Mouse (Mus musculus) embryonic fibroblast, embryonic 13.5 days (primary cell): Measurements from ENCODE around the gene Afap1l2. TPM values are rescaled to one million over a fixed set of nuclear protein-coding genes. Genes with fewer than 3 reads are reported as not detected.

ENCODE experiments used
- H3K27ac ChIP-seq: 2 replicates; pipeline ENCODE4 v1.5.1; 2012; ENCODE audit warnings: low read length, control low read depth, inconsistent platforms; ENCODE audit not compliant: insufficient read depth
- H3K4me1 ChIP-seq: 2 replicates; pipeline ENCODE4 v1.6.1; 2011; ENCODE audit warnings: low read length; ENCODE audit not compliant: control insufficient read depth, insufficient read depth
- H3K4me3 ChIP-seq: 2 replicates; pipeline ENCODE4 v1.5.1; 2011; ENCODE audit warnings: mild to moderate bottlenecking, control low read depth, low read length; ENCODE audit not compliant: insufficient read depth
- CTCF ChIP-seq: IDR thresholded peaks from 2 replicates; pipeline ENCODE4 v1.5.1; 2011; ENCODE audit warnings: mild to moderate bottlenecking, control low read depth, low read length, moderate library complexity, borderline replicate concordance; ENCODE audit not compliant: insufficient read depth
- POLR2A ChIP-seq: IDR thresholded peaks from 2 replicates; pipeline ENCODE4 v1.6.1; 2011; ENCODE audit warnings: low read depth, mild to moderate bottlenecking, control low read depth, low read length, moderate library complexity
- polyA plus RNA-seq: library from polyadenylated mRNA; stranded (reverse); fragments of >200 nt; gene quantifications from 2 replicates; pipeline ENCODE4 v1.2.4, GENCODE M21; 2011; ENCODE audit warnings: low read depth; ENCODE audit not compliant: missing spikeins, insufficient read length

The Afap1l2 gene
- polyA plus RNA-seq, 1 experiment, result 3.9 TPM

DNA sequence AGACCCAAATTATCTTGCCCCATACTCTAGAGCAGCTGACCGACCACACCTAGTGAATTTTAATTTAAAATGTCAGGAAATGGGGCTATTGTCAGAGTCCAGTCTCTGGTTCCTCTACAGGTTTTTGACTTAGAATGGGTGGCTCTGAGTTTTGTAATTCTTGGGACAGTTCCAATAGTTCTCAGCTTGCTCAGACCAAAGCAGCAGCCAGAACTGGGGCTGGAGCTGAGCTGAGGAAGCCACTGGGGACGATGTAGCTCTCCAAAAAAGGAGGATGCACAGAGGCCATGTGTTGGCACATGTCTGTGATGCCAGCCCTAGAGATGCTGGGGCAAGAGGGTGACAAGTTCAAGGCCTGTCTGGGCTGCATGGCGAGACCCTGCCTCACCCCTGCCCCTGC lies 78.6 kb downstream of the Afap1l2 start:
- Histone ChIP-seq H3K4me1 (no peaks in the 10 kb centered on the region), H3K27ac (no peak overlapping the region), H3K4me3 (no peak overlapping the region)
- TF ChIP-seq POLR2A (no peak), CTCF (no peak)

DNA sequence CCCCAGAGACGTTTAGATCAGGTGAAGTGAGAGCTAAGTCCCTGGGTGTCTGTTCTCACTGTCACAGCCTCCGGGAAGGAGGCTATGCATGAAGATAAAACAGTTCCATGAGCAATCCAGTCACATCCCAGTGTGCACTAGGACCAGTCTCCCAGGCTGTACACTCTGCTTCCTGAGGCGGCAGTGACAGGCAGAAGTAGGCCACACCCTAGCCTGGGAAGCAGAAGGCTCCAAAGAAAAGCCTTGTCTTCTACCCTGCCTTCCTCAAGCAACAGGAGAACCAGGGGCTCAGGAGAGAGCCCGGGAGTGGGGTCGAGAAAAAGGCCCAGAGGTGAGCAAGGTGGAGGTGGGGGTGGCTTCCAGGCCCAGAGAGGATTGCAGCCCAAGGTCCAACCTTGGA lies 86.3 kb downstream of the Afap1l2 start:
- Histone ChIP-seq H3K27ac (no peak overlapping the region), H3K4me3 (no peak overlapping the region), H3K4me1 (no peaks in the 10 kb centered on the region)
- no peak for TF ChIP-seq POLR2A
- no peak for TF ChIP-seq CTCF

DNA sequence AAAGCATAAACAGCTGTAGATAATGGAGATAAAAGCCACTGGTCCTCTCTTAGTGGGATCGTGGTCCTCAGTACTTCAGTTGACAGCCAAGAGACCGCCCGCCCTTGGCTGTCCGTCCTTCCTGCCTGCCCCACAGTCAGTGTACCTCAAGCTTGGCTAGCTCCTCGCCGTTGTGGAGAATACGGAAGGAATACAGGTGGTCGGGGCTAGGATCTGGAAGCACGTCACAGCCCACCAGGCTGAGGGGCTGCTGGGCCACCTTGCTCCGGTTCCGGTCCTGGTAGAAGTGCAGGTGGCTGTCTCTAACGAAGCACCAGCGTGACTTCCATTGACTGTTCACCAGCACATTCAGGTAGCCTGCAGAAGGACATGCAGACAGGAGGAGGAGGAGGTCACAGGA lies 87.8 kb downstream of the Afap1l2 start:
- TF ChIP-seq POLR2A (no peak), CTCF (no peak)
- Histone ChIP-seq H3K4me1 (no peaks in the 10 kb centered on the region), H3K4me3 (no peak overlapping the region), H3K27ac (no peak overlapping the region)

DNA sequence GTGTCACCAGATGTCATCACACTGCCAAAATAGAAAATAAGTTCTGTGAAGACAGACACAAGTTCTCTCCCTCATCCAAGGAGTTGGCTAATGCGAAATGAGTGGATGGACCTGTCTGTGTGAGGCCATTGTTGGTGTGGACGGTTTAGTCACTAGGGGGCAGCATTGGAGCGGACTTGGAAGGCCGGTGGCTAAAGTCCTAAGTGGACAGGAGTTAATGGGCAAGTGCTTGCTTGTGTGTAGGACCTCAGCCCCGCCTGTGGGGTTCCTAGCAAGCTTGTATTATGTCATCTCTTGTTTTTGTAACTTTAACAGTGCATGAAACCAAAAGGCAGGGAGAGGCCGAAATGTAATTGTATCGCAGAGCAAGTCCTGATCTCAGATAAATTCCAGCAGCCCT lies 88.4 kb downstream of the Afap1l2 start:
- no peak overlapping the region for H3K4me3 ChIP-seq
- H3K27ac ChIP-seq, result no peak overlapping the region
- H3K4me1 ChIP-seq, result no peaks in the 10 kb centered on the region
- TF ChIP-seq POLR2A (no peak), CTCF (peak; percentile 82)

DNA sequence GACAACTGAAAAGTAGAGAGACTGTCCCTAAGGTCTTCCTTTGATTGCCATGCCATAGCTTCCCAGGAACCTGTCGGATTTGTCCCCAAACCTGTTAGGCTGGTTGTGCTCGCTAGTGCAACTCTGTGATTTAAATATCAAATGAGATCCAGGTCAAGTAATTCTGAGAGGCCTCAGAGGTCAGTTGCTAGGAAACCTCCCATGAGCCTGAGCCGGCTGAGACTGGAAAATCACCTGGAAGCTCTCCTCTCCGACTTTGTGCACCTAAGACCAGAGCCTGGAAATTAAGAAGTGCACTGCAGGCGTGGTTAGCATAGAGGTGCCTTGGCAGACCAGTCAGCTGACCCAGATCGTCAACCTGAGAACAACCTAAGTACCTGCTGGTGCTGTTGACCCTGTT lies 92.9 kb downstream of the Afap1l2 start:
- Histone ChIP-seq H3K4me1 (no peaks in the 10 kb centered on the region), H3K4me3 (no peak overlapping the region), H3K27ac (no peak overlapping the region)
- no peak for TF ChIP-seq POLR2A
- no peak for TF ChIP-seq CTCF

DNA sequence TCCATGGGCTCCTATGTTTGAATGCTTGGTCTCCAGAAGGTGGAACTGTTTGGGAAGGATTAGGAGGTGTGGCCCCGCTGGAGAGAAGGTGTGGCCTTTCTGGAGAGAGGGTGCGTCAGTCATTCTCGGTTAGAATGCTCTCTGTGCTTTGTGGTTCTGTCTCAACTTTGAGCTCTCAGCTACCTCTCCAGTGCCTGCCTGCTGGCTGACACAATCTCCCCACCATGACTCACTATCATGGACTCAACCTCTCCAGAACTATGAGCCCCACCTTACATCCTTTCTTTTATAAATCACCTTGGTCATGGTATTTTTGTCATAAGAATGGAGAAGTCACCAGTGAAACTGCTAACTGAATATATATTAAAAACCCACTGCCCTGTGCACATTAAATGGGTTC lies 93.4 kb downstream of the Afap1l2 start:
- no peaks in the 10 kb centered on the region for H3K4me1 ChIP-seq
- no peak overlapping the region for H3K4me3 ChIP-seq
- H3K27ac ChIP-seq, result no peak overlapping the region
- TF ChIP-seq POLR2A (no peak), CTCF (no peak)

DNA sequence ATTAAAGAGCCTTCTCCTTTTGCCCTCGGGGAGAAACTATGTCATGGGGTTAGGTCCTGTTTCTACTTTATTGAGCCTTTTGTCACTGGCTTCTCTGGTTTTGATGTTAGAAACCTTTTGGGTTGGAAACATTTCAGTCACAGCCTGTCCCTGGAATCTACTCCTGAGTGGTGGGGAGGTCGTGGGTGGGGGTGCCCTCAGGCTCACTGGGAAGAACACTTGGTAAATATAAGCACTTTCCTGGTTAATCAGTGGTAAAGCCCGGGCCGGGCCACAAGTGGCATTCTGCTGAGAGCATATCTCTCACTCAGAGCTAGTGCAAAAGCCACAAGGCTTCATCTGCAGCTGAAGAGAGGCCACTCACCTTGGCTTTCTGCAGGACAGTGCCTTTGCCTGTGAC lies 94.3 kb downstream of the Afap1l2 start:
- TF ChIP-seq CTCF (no peak), POLR2A (no peak)
- Histone ChIP-seq H3K4me3 (no peak overlapping the region), H3K27ac (no peak overlapping the region), H3K4me1 (no peaks in the 10 kb centered on the region)

DNA sequence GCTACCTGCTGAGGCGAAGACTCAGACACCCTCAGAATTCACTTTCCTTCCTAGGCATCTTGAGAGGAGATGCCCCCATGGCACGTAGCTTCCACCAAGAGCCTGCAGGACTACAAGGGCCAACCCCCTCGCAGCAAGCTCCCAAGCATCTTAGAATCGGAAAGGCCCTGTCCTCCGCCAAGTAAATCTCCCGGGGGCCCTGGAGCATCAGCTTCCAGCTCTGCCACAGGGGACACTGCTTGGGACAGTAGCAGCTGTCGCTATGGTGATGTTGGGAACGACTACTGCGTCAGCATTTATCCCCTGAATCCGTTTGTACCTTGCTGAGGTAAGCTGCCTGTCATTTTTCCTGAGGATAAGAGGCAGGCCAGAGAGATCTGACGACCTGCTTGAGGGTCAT lies 97.5 kb downstream of the Afap1l2 start:
- no peak overlapping the region for H3K4me3 ChIP-seq
- no peak overlapping the region for H3K27ac ChIP-seq
- H3K4me1 ChIP-seq, result no peaks in the 10 kb centered on the region; the same call in 1 of the 2 replicates
- no peak for TF ChIP-seq POLR2A
- no peak for TF ChIP-seq CTCF

DNA sequence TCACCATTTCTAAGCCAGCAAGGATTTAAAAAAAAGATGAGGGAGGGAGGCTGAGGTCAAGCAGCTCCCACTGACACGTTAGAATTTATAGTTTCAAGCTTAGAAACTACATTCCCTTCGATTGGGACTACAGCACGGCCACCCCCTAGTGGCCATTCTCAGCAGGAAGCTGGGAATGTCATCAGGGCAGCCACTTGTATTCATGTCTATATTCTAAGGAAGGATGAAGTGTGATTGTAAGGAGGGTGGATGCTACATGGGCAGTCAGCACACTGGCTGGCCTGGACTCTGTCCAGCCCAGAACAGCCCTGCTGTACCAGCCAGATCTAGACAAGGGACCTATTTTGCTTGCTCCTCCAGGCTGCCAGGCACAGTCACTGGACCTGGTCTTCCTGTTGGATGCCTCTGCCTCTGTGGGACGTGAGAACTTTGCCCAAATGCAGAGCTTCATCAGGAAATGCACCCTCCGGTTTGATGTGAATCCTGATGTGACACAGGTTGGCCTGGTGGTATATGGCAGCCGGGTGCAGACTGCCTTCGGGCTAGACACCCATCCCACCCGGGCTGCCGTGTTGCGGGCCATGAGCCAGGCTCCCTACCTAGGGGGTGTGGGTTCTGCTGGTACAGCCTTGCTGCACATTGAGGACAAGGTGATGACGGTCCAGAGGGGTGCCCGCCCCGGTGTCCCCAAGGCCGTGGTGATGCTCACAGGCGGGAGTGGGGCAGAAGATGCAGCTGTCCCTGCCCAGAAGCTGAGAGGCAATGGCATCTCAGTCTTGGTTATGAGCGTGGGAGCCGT lies 99.4 kb downstream of the Afap1l2 start:
- H3K27ac ChIP-seq, result no peak overlapping the region
- TF ChIP-seq CTCF, result peak; percentile 69
- TF ChIP-seq POLR2A, result no peak
- peaks cover 3% of the 10 kb centered on the region for H3K4me1 ChIP-seq
- H3K4me3 ChIP-seq, result no peak overlapping the region

DNA sequence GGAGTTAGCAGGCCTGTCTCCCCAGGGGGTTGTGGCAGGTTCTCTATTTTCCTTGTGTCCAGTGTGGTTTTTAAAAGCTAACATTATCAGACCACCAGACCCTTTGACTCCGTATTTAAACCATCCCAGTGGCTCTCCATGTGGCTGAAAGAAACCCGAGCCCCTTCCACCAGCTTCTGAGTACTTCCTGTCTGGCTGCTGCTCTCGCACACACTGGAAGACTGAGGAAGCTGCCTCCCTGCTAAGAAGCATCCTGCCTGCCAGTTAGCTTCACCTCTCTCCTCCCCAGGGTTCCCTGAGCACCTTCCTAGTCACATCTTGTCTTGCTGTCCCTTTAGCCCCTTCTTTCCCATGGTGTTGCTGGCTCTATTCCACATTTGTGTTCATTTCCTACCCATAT lies 100.2 kb downstream of the Afap1l2 start:
- Histone ChIP-seq H3K4me3 (no peak overlapping the region), H3K27ac (no peak overlapping the region), H3K4me1 (peaks cover 3% of the 10 kb centered on the region)
- TF ChIP-seq CTCF (no peak), POLR2A (no peak)
